Mouse (Mus musculus): ENCODE measurements around the gene E2f7. TPM values are rescaled to one million over a fixed set of nuclear protein-coding genes. Genes with fewer than 3 reads are reported as not detected.
"Not testable (repeated sequence)": the region's sequence is repeated elsewhere in the genome, so short reads cannot be mapped to it uniquely, and the experiment has no call there.

The E2f7 gene
- polyA plus RNA-seq, 1 experiment from 2014 or later: 14.8 TPM

- Histone ChIP-seq H3K36me3 (peaks cover 42% of the 10 kb centered on the region), H3K4me2 (replicated peaks) (no peak overlapping the region), H3K4me1 (replicated peaks) (peaks cover 18% of the 10 kb centered on the region), H3K9me3 (no peaks in the 10 kb centered on the region), H3K27ac (no peak overlapping the region), H3K27me3 (no peaks in the 10 kb centered on the region), H3K9ac (replicated peaks) (no peak overlapping the region), H3K4me3 (replicated peaks) (no peak overlapping the region)
- 96% methylated on average over 9 of the region's 9 CpGs for WGBS
- ATAC-seq: no peak
Observed at GRCm38 (mm10) chr10:110749510-110750305, 4.5 kb downstream of the E2f7 start.

DNA sequence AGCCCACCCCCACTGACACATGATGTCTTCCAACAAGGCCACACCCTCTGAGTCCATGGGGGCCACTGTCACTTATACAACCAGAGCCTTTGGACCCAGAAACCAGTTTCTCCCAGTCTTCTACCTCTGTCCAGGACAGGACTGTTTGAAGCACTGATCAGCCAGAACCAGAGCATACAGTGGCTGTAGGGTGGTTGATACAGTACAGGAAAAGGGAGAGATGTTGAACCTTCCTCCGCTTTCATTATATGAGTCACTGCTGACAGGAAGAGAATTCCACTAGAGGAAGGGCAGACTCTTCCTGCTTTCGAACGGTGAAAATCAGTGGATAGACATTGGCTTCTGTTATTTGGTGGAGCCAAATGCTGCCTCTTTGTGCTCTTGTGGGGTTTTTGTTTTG, 7.6 kb downstream of the E2f7 start:
- Histone ChIP-seq H3K9me3 (peaks cover 3% of the 10 kb centered on the region; the same call in 1 of the 2 replicates), H3K27ac (no peak overlapping the region), H3K27me3 (no peaks in the 10 kb centered on the region), H3K36me3 (peaks cover 71% of the 10 kb centered on the region), H3K4me2 (replicated peaks) (no peak overlapping the region), H3K4me3 (replicated peaks) (no peak overlapping the region), H3K9ac (replicated peaks) (no peak overlapping the region), H3K4me1 (replicated peaks) (no peaks in the 10 kb centered on the region)
- WGBS: 93% methylated on average over 3 of the region's 3 CpGs
- ATAC-seq: no peak

DNA sequence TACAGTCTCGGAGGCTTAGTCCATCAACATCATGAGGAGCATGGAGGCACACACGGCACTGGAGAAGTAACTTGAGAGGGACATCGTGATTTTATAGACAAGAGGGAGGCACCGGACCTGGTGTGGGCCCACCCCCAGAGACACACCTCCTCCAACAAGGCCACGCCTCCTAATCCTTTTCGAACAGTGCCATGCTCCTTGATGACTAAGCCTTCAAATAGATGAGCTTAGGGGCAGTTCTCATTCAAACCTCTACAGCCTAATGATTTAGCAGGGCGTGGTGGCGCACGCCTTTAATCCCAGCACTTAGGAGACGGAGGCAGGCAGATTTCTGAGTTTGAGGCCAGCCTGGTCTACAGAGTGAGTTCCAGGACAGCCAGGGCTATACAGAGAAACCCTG, 10.3 kb downstream of the E2f7 start:
- WGBS: 95% methylated on average over 10 of the region's 10 CpGs

GRCm38 (mm10) chr10:110756271-110756793, 11.1 kb downstream of the E2f7 start:
- H3K27me3 ChIP-seq: no peaks in the 10 kb centered on the region
- no peak overlapping the region for H3K9ac ChIP-seq (replicated peaks)
- no peak overlapping the region for H3K4me2 ChIP-seq (replicated peaks)
- H3K4me3 ChIP-seq (replicated peaks): no peak overlapping the region
- H3K27ac ChIP-seq: no peak overlapping the region
- ATAC-seq: no peak
- H3K36me3 ChIP-seq: peaks cover 63% of the 10 kb centered on the region
- H3K4me1 ChIP-seq (replicated peaks): no peaks in the 10 kb centered on the region
- 89% methylated on average over 7 of the region's 7 CpGs for WGBS
- peaks cover 3% of the 10 kb centered on the region; the same call in 1 of the 2 replicates for H3K9me3 ChIP-seq

More for the DNA sequence above, 10.3 kb downstream of the E2f7 start:
- H3K9me3 ChIP-seq: peaks cover 3% of the 10 kb centered on the region; the same call in 1 of the 2 replicates
- no peak overlapping the region for H3K4me3 ChIP-seq (replicated peaks)
- ATAC-seq: no peak
- no peak overlapping the region for H3K4me2 ChIP-seq (replicated peaks)
- no peak overlapping the region for H3K9ac ChIP-seq (replicated peaks)
- H3K4me1 ChIP-seq (replicated peaks): no peaks in the 10 kb centered on the region
- no peak overlapping the region for H3K27ac ChIP-seq
- H3K36me3 ChIP-seq: peaks cover 69% of the 10 kb centered on the region
- H3K27me3 ChIP-seq: no peaks in the 10 kb centered on the region

GRCm38 (mm10) chr10:110760552-110760951, 15.3 kb downstream of the E2f7 start:
- not testable (repeated sequence) for H3K27me3 ChIP-seq; H3K27ac ChIP-seq; H3K4me3 ChIP-seq (replicated peaks); H3K4me2 ChIP-seq (replicated peaks); H3K9me3 ChIP-seq; H3K4me1 ChIP-seq (replicated peaks); H3K9ac ChIP-seq (replicated peaks)
- H3K36me3 ChIP-seq: peaks cover 56% of the 10 kb centered on the region
- ATAC-seq: peak; percentile 81
- WGBS: 57% methylated on average over 8 of the region's 12 CpGs

DNA sequence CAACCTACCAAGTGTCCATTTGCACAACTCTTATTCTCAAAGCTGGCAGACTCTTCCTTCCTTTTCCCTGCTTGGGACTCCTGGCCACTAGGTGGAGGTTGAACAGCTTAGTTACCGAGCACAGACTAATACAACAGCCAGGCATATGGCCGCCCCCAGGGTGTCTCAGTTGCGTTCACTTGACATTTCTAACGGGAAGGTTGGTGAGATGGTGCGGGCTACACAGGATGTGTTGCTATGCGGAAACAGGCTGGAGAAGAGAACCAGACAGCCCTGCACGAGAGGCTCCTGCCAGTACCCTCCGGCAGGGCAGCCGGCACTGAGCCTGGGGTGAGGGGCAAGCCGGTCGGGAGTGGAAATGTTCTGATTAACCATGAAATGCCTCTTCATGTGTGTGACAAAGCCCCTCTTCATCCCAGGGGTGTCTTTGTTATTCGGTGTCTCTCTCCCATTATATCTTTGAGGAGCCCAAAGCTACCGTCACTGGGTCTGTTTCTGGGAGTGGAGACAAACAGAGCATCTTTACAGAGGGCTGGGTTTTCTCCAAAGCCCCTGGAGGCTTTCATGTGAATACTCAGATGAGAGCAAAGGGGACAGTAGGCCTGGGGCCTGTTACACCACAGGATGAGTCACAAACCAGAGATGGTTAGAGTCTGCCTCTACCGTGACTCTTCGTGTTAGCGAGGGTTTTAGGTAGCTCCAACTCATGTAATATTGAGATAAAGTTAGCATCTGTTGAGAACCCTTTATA, 17.1 kb downstream of the E2f7 start:
- ATAC-seq: peak; percentile 84
- 67% methylated on average over 16 of the region's 16 CpGs for WGBS
- Histone ChIP-seq H3K4me3 (replicated peaks) (no peak overlapping the region), H3K36me3 (peaks cover 56% of the 10 kb centered on the region), H3K4me2 (replicated peaks) (peak overlapping the region; percentile 22; the same call in 1 of the 2 replicates), H3K27me3 (no peaks in the 10 kb centered on the region), H3K4me1 (replicated peaks) (0 out of 2 replicates have a peak, but pooled peaks cover 6% of the 10 kb centered on the region), H3K27ac (peak overlapping the region; percentile 35), H3K9me3 (peaks cover 5% of the 10 kb centered on the region; the same call in 1 of the 2 replicates), H3K9ac (replicated peaks) (no peak overlapping the region)

GRCm38 (mm10) chr10:110763416-110763815, 18.2 kb downstream of the E2f7 start:
- no peak for ATAC-seq
- Histone ChIP-seq H3K27ac (no peak overlapping the region), H3K36me3 (peaks cover 62% of the 10 kb centered on the region), H3K9me3 (peaks cover 5% of the 10 kb centered on the region; the same call in 1 of the 2 replicates), H3K27me3 (no peaks in the 10 kb centered on the region), H3K4me1 (replicated peaks) (0 out of 2 replicates have a peak, but pooled peaks cover 6% of the 10 kb centered on the region), H3K9ac (replicated peaks) (no peak overlapping the region), H3K4me2 (replicated peaks) (no peak overlapping the region), H3K4me3 (replicated peaks) (no peak overlapping the region)
- WGBS: 95% methylated on average over 13 of the region's 13 CpGs

- Histone ChIP-seq H3K27me3 (no peaks in the 10 kb centered on the region), H3K4me2 (replicated peaks) (no peak overlapping the region), H3K36me3 (peaks cover 80% of the 10 kb centered on the region), H3K4me3 (replicated peaks) (no peak overlapping the region), H3K4me1 (replicated peaks) (no peaks in the 10 kb centered on the region), H3K27ac (no peak overlapping the region), H3K9me3 (no peaks in the 10 kb centered on the region), H3K9ac (replicated peaks) (no peak overlapping the region)
- ATAC-seq: no peak
- 91% methylated on average over 10 of the region's 10 CpGs for WGBS
Observed at GRCm38 (mm10) chr10:110769538-110769937, 24.3 kb downstream of the E2f7 start.

DNA sequence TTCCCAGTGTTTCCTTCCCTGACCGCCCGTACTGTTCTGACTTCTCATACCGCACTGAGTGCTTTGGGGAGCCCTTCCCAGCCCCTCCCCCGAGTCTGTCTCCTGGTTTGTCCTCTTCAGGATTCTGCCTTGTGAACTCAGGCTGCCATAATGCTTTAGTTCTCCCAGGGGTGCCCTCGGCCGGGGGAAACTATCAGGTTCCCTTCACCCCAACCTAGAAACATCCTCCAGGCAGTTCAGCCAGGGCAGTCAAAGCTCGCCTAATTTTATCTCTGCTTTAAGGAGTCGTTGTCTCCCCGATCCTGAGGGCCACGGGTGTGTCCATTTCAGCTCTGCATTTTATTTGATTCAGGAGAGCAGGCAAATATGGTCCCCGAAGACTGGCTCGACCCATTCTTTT, 28.0 kb downstream of the E2f7 start:
- ATAC-seq: no peak
- Histone ChIP-seq H3K4me3 (replicated peaks) (no peak overlapping the region), H3K4me2 (replicated peaks) (no peak overlapping the region), H3K36me3 (peaks cover 72% of the 10 kb centered on the region), H3K27me3 (no peaks in the 10 kb centered on the region), H3K4me1 (replicated peaks) (no peaks in the 10 kb centered on the region), H3K27ac (no peak overlapping the region), H3K9me3 (no peaks in the 10 kb centered on the region), H3K9ac (replicated peaks) (no peak overlapping the region)
- 90% methylated on average over 12 of the region's 12 CpGs for WGBS

- H3K27ac ChIP-seq: no peak overlapping the region
- WGBS: 94% methylated on average over 14 of the region's 14 CpGs
- no peak overlapping the region for H3K9ac ChIP-seq (replicated peaks)
- no peaks in the 10 kb centered on the region for H3K27me3 ChIP-seq
- no peaks in the 10 kb centered on the region for H3K9me3 ChIP-seq
- H3K4me3 ChIP-seq (replicated peaks): no peak overlapping the region
- peaks cover 72% of the 10 kb centered on the region for H3K36me3 ChIP-seq
- no peak for ATAC-seq
- H3K4me1 ChIP-seq (replicated peaks): no peaks in the 10 kb centered on the region
- H3K4me2 ChIP-seq (replicated peaks): no peak overlapping the region
Observed at GRCm38 (mm10) chr10:110773878-110774277, 28.6 kb downstream of the E2f7 start.

GRCm38 (mm10) chr10:110781772-110782171, 36.5 kb downstream of the E2f7 start:
- Histone ChIP-seq H3K4me3 (replicated peaks) (no peak overlapping the region), H3K9me3 (no peaks in the 10 kb centered on the region), H3K9ac (replicated peaks) (no peak overlapping the region), H3K4me1 (replicated peaks) (no peaks in the 10 kb centered on the region), H3K36me3 (peaks cover 64% of the 10 kb centered on the region), H3K4me2 (replicated peaks) (no peak overlapping the region), H3K27ac (no peak overlapping the region), H3K27me3 (no peaks in the 10 kb centered on the region)
- ATAC-seq: 0 out of 2 replicates have a peak, but pooled peaks have one; percentile 6
- WGBS: 94% methylated on average over 14 of the region's 14 CpGs

GRCm38 (mm10) chr10:110782655-110783054, 37.4 kb downstream of the E2f7 start:
- Histone ChIP-seq H3K27me3 (no peaks in the 10 kb centered on the region), H3K9ac (replicated peaks) (no peak overlapping the region), H3K27ac (no peak overlapping the region), H3K9me3 (no peaks in the 10 kb centered on the region), H3K4me3 (replicated peaks) (no peak overlapping the region), H3K4me2 (replicated peaks) (no peak overlapping the region), H3K4me1 (replicated peaks) (no peaks in the 10 kb centered on the region), H3K36me3 (peaks cover 60% of the 10 kb centered on the region)
- ATAC-seq: 0 out of 2 replicates have a peak, but pooled peaks have one; percentile 18
- 84% methylated on average over 10 of the region's 10 CpGs for WGBS
